Mouse (Mus musculus) limb, embryonic 12.5 days (tissue): ENCODE measurements at regions not wholly inside any gene's neighbourhood (a gene's known extent, or its start where the extent isn't known, plus 50 kb on each side); places are given as distances from the start of the nearest gene placed in this dataset.

ENCODE experiments used
- ATAC-seq: fragments of 200-750 bp; cut with Nextera tagmentation; 2 replicates; pipeline ENCODE4 v1.8.0; 2017; ENCODE audit warnings: low read depth, moderate TSS enrichment; ENCODE audit not compliant: insufficient number of reproducible peaks, insufficient read depth, low FRiP score, low TSS enrichment
- H3K27ac ChIP-seq: fragments of 300-500 bp; sonication (generic); 2 replicates; pipeline ENCODE4 v1.5.1; 2016; ENCODE audit warnings: mild to moderate bottlenecking, moderate library complexity
- H3K27me3 ChIP-seq: fragments of 300-500 bp; sonication (generic); 2 replicates; pipeline ENCODE4 v1.6.1; 2016; ENCODE audit warnings: mild to moderate bottlenecking, moderate library complexity
- H3K36me3 ChIP-seq: fragments of 300-500 bp; sonication (generic); 2 replicates; pipeline ENCODE4 v1.6.1; 2016; ENCODE audit warnings: mild to moderate bottlenecking, moderate library complexity
- H3K4me1 ChIP-seq: fragments of 300-500 bp; sonication (generic); replicated peaks from 2 replicates; pipeline ENCODE4 v1.6.1; 2016
- H3K4me2 ChIP-seq: fragments of 300-500 bp; sonication (generic); 2 replicates; pipeline ENCODE4 v1.6.1; 2016; ENCODE audit warnings: mild to moderate bottlenecking, moderate library complexity
- H3K4me3 ChIP-seq: fragments of 300-500 bp; sonication (generic); replicated peaks from 2 replicates; pipeline ENCODE4 v1.5.1; 2016; ENCODE audit warnings: mild to moderate bottlenecking
- H3K9ac ChIP-seq: fragments of 300-500 bp; sonication (generic); replicated peaks from 2 replicates; pipeline ENCODE4 v1.6.1; 2016; ENCODE audit warnings: mild to moderate bottlenecking, moderate library complexity
- H3K9me3 ChIP-seq: fragments of 300-500 bp; sonication (generic); 2 replicates; pipeline ENCODE4 v1.6.1; 2016; ENCODE audit warnings: mild to moderate bottlenecking, moderate library complexity
- WGBS: fragments of 180-500 bp; shearing (Covaris S2); methylation state at CpG from one replicate; pipeline ENCODE4 v1.1.7; 2016; 5-methylcytosine and 5-hydroxymethylcytosine counted together

DNA sequence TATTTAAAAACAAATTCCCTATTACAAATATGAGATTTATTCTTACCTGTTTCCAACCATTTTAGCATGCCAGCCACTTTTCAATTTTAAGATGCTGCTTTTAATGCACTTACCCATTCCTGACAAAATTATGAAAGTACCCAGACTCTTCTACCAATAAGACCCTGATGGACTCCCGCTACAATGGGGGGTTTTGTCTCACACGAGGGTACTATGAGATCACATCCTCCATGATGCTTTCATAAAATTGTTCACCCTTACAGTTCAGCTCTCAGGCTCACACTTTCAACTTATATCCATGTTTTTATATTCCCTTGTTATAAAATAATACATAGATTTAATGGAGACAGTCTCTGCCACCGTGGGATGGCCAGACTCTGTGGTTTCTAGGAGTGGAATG lies 68.1 kb upstream of the Adamts18 start:
- H3K36me3 ChIP-seq: no peaks in the 10 kb centered on the region
- H3K9me3 ChIP-seq: no peaks in the 10 kb centered on the region
- H3K27me3 ChIP-seq: no peaks in the 10 kb centered on the region
- 75% methylated on average over 3 of the region's 3 CpGs for WGBS
- H3K4me2 ChIP-seq: no peak overlapping the region
- H3K4me1 ChIP-seq: peaks cover 8% of the 10 kb centered on the region; the same call in 1 of the 2 replicates
- ATAC-seq: no peak
- H3K4me3 ChIP-seq: no peak overlapping the region
- no peak overlapping the region for H3K27ac ChIP-seq
- no peak overlapping the region for H3K9ac ChIP-seq

DNA sequence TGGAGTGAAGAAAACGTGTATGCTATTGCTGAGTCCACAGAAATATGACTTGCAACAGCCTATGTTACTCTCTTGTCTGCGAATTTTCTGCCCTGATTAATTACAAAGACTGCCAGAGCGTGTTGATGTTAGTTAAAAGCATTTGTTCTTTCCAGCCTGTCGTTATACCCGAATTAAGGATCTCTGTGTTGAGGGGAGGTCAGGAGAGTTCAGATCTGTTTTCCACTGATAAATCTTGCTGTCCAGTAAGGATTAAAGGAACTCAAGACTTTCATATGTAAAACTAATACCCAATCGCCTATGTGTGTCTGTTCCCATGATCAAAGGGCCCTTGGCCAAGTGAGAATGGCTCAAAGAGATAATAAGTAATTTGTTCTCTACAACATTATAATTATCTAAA lies 68.7 kb upstream of the Adamts18 start:
- H3K27me3 ChIP-seq: no peaks in the 10 kb centered on the region
- no peaks in the 10 kb centered on the region for H3K9me3 ChIP-seq
- H3K36me3 ChIP-seq: no peaks in the 10 kb centered on the region
- H3K4me2 ChIP-seq: no peak overlapping the region
- H3K4me1 ChIP-seq: peaks cover 8% of the 10 kb centered on the region; the same call in 1 of the 2 replicates
- H3K9ac ChIP-seq: no peak overlapping the region
- 15% methylated on average over 6 of the region's 6 CpGs for WGBS
- ATAC-seq: no peak
- H3K4me3 ChIP-seq: no peak overlapping the region
- H3K27ac ChIP-seq: no peak overlapping the region

DNA sequence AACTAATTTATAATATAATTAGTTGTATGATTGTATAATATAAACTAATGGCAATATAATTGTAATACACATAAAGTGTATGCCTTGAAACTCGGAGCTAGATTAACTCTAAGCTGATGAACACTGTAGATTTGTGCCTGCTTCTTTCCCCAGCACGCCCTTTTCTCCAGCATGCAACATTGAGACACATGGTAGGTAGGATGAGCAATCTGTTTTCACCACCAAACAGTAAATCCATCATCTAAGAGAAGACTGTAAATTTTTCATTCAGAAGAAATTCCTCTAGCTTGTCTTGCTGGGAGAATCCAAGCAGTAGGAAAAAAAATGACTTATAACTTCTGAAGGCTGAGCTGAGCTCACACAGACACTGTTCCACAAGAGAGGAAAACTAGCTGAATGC lies 71.8 kb upstream of the Adamts18 start:
- H3K27me3 ChIP-seq: peaks cover 4% of the 10 kb centered on the region; the same call in 1 of the 2 replicates
- no peak for ATAC-seq
- H3K4me2 ChIP-seq: no peak overlapping the region
- no peak overlapping the region for H3K9ac ChIP-seq
- H3K4me3 ChIP-seq: no peak overlapping the region
- H3K9me3 ChIP-seq: no peaks in the 10 kb centered on the region
- 72% methylated on average over 2 of the region's 2 CpGs for WGBS
- peaks cover 6% of the 10 kb centered on the region; the same call in 1 of the 2 replicates for H3K4me1 ChIP-seq
- H3K27ac ChIP-seq: no peak overlapping the region
- no peaks in the 10 kb centered on the region for H3K36me3 ChIP-seq

DNA sequence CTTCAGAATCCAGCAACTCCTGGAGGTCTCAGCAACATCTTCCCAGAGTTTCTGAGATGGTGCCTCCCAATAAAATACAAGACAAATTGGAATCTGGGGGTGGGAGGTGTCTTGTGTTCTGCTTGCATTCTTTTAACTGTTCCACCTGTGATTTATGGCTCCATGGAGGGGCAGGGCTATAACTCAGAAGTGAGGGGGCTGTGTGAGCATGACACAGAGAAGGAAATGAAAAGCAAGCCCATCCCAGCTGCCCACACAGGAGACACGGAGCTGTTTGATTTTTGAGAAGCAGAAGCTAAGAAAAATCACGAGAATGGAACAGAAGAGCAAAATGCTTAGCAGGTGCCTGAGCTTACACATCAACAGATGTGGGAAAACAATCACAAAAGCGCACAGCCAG lies 74.8 kb upstream of the Adamts18 start:
- no peak overlapping the region for H3K27ac ChIP-seq
- H3K27me3 ChIP-seq: peaks cover 4% of the 10 kb centered on the region; the same call in 1 of the 2 replicates
- 42% methylated on average over 3 of the region's 3 CpGs for WGBS
- no peak overlapping the region for H3K4me2 ChIP-seq
- no peak overlapping the region for H3K4me3 ChIP-seq
- no peak for ATAC-seq
- no peak overlapping the region for H3K9ac ChIP-seq
- H3K36me3 ChIP-seq: no peaks in the 10 kb centered on the region
- no peaks in the 10 kb centered on the region for H3K4me1 ChIP-seq
- H3K9me3 ChIP-seq: no peaks in the 10 kb centered on the region

DNA sequence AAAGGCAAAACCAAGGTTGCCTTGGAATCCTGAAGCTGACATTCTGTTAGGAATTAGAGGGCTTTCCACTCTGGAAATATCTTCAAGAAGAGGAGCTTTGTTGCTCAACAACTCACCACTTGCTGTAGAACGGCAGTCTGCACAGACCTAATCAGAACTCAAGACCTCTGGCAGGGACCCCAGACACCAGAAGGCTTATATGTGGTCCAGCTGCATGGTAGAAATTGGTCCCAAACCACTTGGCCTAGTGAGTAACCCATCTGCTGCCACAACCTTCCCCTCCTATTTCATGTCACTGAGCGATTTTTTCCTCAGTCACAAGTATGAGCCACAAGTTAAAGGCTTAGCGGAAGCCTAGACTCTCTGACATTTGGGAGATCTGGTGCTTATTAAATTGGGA lies 105.2 kb upstream of the Adamts18 start:
- H3K9ac ChIP-seq: no peak overlapping the region
- H3K27me3 ChIP-seq: no peaks in the 10 kb centered on the region; the same call in 1 of the 2 replicates
- no peak for ATAC-seq
- H3K4me1 ChIP-seq: peaks cover 16% of the 10 kb centered on the region
- H3K36me3 ChIP-seq: no peaks in the 10 kb centered on the region
- no peak overlapping the region for H3K4me2 ChIP-seq
- no peak overlapping the region for H3K4me3 ChIP-seq
- 57% methylated on average over 3 of the region's 3 CpGs for WGBS
- H3K9me3 ChIP-seq: no peaks in the 10 kb centered on the region
- no peak overlapping the region for H3K27ac ChIP-seq

DNA sequence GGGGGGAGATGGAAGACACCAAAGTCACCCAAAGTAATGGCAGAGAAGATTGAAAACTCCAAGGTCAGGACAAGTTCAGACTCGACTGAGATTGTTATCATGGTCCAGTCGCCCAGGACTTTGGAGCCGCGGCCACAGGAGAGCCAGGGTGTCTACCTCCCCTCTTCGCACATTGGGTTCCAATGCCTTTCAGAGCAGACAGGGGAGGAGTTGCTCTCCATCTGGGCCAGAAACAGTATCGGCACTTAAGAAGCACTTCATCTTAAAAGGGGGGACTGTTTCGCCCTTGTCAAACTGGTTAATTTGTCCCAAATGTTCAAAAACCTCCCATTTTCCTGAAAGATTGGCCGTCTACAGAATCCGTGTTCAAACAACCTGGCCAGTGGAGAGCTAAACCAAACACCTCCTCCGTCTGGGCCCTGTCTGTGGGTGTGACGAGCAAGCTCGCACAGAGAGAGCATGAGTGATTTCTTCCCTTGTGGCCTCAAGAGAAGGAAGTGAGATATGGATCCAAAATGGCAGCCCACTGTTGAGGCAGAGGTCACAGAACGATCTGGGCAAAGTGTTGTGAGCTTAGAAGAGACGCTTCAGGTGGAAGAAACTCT lies 108.0 kb upstream of the Adamts18 start:
- Histone ChIP-seq H3K27ac (no peak overlapping the region), H3K4me2 (no peak overlapping the region), H3K4me3 (no peak overlapping the region), H3K9ac (no peak overlapping the region), H3K9me3 (no peaks in the 10 kb centered on the region), H3K27me3 (no peaks in the 10 kb centered on the region), H3K4me1 (peaks cover 16% of the 10 kb centered on the region), H3K36me3 (no peaks in the 10 kb centered on the region)
- WGBS: 71% methylated on average over 14 of the region's 14 CpGs
- no peak for ATAC-seq

DNA sequence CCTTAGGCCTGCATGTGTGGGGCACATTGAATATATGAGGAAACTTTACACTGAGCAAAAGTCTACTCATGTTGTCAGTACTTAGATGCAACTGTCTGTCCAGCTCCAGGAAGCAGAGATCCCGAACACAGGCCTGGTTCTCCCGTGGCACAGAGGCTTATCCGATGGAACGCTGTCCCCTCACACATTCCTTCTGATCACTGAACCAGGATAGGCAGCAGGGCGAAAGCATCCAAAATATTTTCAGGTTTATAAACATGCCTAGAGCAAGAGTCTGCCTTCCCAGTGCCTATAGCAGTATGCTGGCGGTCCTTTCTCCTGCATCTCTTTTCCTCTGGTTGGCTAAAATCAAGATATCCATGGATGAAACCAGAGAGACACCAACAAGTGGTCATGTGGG lies 109.3 kb upstream of the Adamts18 start:
- Histone ChIP-seq H3K4me2 (no peak overlapping the region), H3K9ac (no peak overlapping the region), H3K27ac (no peak overlapping the region), H3K4me1 (peaks cover 16% of the 10 kb centered on the region), H3K4me3 (no peak overlapping the region), H3K27me3 (0 out of 2 replicates have a peak, but pooled peaks cover under 1% of the 10 kb centered on the region), H3K9me3 (no peaks in the 10 kb centered on the region), H3K36me3 (no peaks in the 10 kb centered on the region)
- ATAC-seq: no peak
- WGBS: 84% methylated on average over 6 of the region's 6 CpGs

DNA sequence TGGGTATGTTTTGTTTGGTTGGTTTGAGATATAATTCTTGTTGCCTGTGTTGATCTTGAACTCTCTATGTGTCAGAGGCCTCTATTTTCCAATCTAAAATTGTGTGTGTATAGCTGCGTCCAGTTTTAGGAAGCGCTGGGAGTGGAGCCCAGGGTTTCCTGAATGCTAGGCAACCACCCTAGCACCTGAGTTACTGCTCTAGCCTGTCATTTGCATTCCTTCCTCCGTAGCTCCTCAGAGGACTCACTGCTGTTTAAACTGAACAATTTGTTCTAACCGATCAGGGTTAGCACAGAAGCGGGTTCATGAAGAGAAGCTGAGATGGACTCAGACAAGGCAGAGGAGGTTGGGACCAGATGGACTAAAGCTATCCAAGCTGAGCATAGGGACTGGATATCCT lies 127.3 kb upstream of the Adamts18 start:
- ATAC-seq: no peak
- peaks cover 36% of the 10 kb centered on the region for H3K27me3 ChIP-seq
- H3K4me1 ChIP-seq: no peaks in the 10 kb centered on the region; the same call in none of the 2 replicates
- no peak overlapping the region for H3K9ac ChIP-seq
- no peaks in the 10 kb centered on the region for H3K36me3 ChIP-seq
- no peak overlapping the region for H3K27ac ChIP-seq
- H3K9me3 ChIP-seq: peaks cover 7% of the 10 kb centered on the region; the same call in 1 of the 2 replicates
- no peak overlapping the region for H3K4me2 ChIP-seq
- no peak overlapping the region for H3K4me3 ChIP-seq
- 71% methylated on average over 5 of the region's 5 CpGs for WGBS

DNA sequence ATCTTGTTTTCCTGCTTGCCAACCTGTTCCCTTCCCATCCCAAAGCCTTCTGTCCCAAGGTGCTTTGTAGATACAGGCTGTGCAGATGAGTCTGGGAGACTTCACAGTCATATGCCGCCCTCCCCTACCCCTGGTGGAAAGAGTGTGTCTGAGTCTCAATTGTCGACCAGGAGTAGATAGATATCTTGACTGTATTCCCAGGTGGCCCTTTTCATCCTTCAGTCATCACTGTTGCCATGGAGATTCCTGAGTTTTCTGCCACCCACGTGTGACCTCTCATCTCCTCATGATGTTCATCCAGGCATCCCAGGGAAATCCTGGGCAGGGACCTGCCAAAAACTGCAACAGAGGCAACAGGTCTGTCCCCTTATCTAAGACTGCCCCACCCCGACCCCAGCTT lies 128.1 kb upstream of the Adamts18 start:
- Histone ChIP-seq H3K27ac (no peak overlapping the region), H3K9me3 (peaks cover 7% of the 10 kb centered on the region; the same call in 1 of the 2 replicates), H3K36me3 (no peaks in the 10 kb centered on the region), H3K27me3 (peaks cover 44% of the 10 kb centered on the region), H3K4me2 (no peak overlapping the region), H3K4me1 (peaks cover 7% of the 10 kb centered on the region), H3K4me3 (no peak overlapping the region), H3K9ac (no peak overlapping the region)
- WGBS: 47% methylated on average over 4 of the region's 4 CpGs
- no peak for ATAC-seq

DNA sequence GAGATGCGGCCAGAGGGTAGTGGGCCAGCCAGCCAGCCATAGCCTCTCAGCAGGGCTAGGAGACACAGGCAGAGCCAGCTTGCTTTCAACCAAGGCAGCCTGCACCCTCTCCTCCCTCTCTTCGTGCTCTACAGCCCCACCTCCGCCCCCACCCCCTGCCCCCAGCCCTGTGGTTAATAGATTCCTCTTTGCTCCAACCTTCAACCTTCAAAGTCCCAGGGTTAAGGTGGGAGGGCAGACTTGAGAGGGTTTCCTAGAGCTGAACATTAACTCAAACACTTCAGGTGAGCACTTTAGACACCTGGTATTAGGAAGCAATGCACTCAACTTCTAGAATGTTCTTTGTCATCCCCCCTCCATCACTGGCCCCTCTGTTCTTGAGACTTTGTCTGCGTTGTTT lies 128.5 kb upstream of the Adamts18 start:
- no peak overlapping the region for H3K27ac ChIP-seq
- no peak overlapping the region for H3K9ac ChIP-seq
- peaks cover 10% of the 10 kb centered on the region for H3K4me1 ChIP-seq
- no peak overlapping the region for H3K4me3 ChIP-seq
- H3K4me2 ChIP-seq: no peak overlapping the region
- 40% methylated on average over 4 of the region's 4 CpGs for WGBS
- peaks cover 48% of the 10 kb centered on the region for H3K27me3 ChIP-seq
- no peaks in the 10 kb centered on the region for H3K36me3 ChIP-seq
- peaks cover 7% of the 10 kb centered on the region; the same call in 1 of the 2 replicates for H3K9me3 ChIP-seq
- no peak for ATAC-seq

DNA sequence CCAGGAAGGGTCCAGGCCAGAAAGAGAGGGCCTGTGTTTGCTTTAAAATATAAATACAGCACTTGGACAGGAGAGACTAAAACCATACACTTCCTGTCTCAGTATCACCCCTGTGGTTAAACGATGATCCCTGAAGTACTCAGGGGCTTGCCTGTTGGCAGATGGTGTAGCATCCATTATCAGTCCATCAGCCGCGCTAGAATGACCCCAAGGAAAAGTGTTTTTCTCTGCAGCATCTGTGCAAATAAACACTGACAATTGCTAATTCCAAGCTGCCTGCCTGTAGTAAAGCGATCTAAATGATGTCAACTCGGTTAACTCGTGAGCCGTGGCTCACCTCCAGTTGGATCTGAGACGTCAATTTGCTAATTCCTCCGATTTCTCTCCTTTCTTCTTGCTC lies 130.4 kb upstream of the Adamts18 start:
- Histone ChIP-seq H3K4me2 (no peak overlapping the region), H3K27me3 (peaks cover 65% of the 10 kb centered on the region), H3K9ac (no peak overlapping the region), H3K36me3 (no peaks in the 10 kb centered on the region), H3K4me1 (peaks cover 10% of the 10 kb centered on the region), H3K27ac (no peak overlapping the region), H3K4me3 (no peak overlapping the region), H3K9me3 (peaks cover 7% of the 10 kb centered on the region; the same call in 1 of the 2 replicates)
- no peak for ATAC-seq
- 43% methylated on average over 9 of the region's 9 CpGs for WGBS

DNA sequence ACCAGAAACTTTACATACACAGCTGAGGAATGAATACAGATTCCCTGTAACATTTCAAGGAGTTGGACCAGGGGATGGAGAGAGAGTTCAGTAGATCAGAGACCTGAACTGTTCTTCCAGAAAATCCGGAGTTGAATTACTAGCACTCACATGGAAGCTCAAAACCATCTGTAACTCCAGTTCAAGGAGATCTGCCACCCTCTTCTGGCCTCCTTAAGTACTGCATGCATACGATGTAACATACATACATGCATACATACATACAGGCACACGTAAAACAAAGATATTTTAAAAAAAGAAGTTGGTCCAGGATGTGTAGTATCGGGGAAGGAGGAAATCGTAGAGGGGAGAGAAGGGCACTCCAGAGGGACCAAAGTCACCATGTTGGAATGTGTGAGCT lies 131.3 kb upstream of the Adamts18 start:
- H3K4me3 ChIP-seq: no peak overlapping the region
- peaks cover 7% of the 10 kb centered on the region; the same call in 1 of the 2 replicates for H3K9me3 ChIP-seq
- H3K9ac ChIP-seq: no peak overlapping the region
- H3K27me3 ChIP-seq: peaks cover 66% of the 10 kb centered on the region
- no peak overlapping the region for H3K4me2 ChIP-seq
- no peak for ATAC-seq
- H3K27ac ChIP-seq: no peak overlapping the region
- 92% methylated on average over 5 of the region's 5 CpGs for WGBS
- H3K36me3 ChIP-seq: no peaks in the 10 kb centered on the region
- H3K4me1 ChIP-seq: peaks cover 15% of the 10 kb centered on the region
